Mouse (Mus musculus) CH12.LX (cell line): ENCODE results near the gene Slc6a4.

Experiments used
- BHLHE40 ChIP-seq: IDR thresholded peaks from 2 replicates; pipeline ENCODE4 v1.6.1; 2011; ENCODE audit warnings: mild to moderate bottlenecking, low read depth, low read length, improper control_type of control experiment
- CTCF ChIP-seq, 2 experiments: IDR thresholded peaks in 1 of 2; conservative IDR thresholded peaks in 1 of 2; 2 replicates each; pipeline ENCODE4 v1.5.1; 2011 to 2012; ENCODE audit warnings: low read depth in 2 of 2, low read length in 2 of 2, improper control_type of control experiment in 1 of 2, inconsistent platforms in 1 of 2, mild to moderate bottlenecking in 1 of 2, moderate library complexity in 1 of 2
- ELF1 ChIP-seq: IDR thresholded peaks from 2 replicates; pipeline ENCODE4 v1.6.1; 2014; ENCODE audit warnings: low read depth, mild to moderate bottlenecking, inconsistent platforms, low read length, improper control_type of control experiment
- EP300 ChIP-seq: IDR thresholded peaks from 2 replicates; pipeline ENCODE4 v1.6.1; 2011; ENCODE audit warnings: low read length, improper control_type of control experiment
- HCFC1 ChIP-seq: IDR thresholded peaks from 2 replicates; pipeline ENCODE4 v1.6.1; 2012; ENCODE audit warnings: low read depth, mild to moderate bottlenecking, inconsistent platforms, low read length, improper control_type of control experiment
- KAT2A ChIP-seq: IDR thresholded peaks from 2 replicates; pipeline ENCODE4 v1.6.1; 2012; ENCODE audit warnings: low read length, improper control_type of control experiment, inconsistent platforms; ENCODE audit not compliant: insufficient replicate concordance
- MEF2A ChIP-seq: IDR thresholded peaks from 2 replicates; pipeline ENCODE4 v1.6.1; 2014; ENCODE audit warnings: low read depth, mild to moderate bottlenecking, inconsistent platforms, low read length, improper control_type of control experiment, borderline replicate concordance
- NELFE ChIP-seq: IDR thresholded peaks from 2 replicates; pipeline ENCODE4 v1.6.1; 2011; ENCODE audit warnings: low read depth, low read length, improper control_type of control experiment
- NRF1 ChIP-seq: IDR thresholded peaks from 2 replicates; pipeline ENCODE4 v1.6.1; 2014; ENCODE audit warnings: low read depth, mild to moderate bottlenecking, inconsistent platforms, low read length, improper control_type of control experiment, moderate library complexity
- POLR2A ChIP-seq: IDR thresholded peaks from 2 replicates; pipeline ENCODE4 v1.6.1; 2011; ENCODE audit warnings: low read depth, mild to moderate bottlenecking, improper control_type of control experiment, low read length
- SMC3 ChIP-seq: IDR thresholded peaks from 2 replicates; pipeline ENCODE4 v1.6.1; 2011; ENCODE audit warnings: low read depth, low read length, improper control_type of control experiment
- TCF12 ChIP-seq: IDR thresholded peaks from 2 replicates; pipeline ENCODE4 v1.6.1; 2014; ENCODE audit warnings: low read depth, mild to moderate bottlenecking, inconsistent platforms, low read length, improper control_type of control experiment
- USF1 ChIP-seq: IDR thresholded peaks from 2 replicates; pipeline ENCODE4 v1.6.1; 2014; ENCODE audit warnings: low read depth, mild to moderate bottlenecking, inconsistent platforms, low read length, improper control_type of control experiment
- ZKSCAN1 ChIP-seq: IDR thresholded peaks from 2 replicates; pipeline ENCODE4 v1.6.1; 2012; ENCODE audit warnings: low read depth, inconsistent platforms, low read length, improper control_type of control experiment, borderline replicate concordance

- no peak for TF ChIP-seq ELF1
- TF ChIP-seq BHLHE40 = no peak
- no peak for TF ChIP-seq NRF1
- TF ChIP-seq CTCF (conservative IDR thresholded peaks at IDR 0.05 in 1 of 2, IDR thresholded peaks at IDR 0.05 in 1 of 2; ENCODE audit: low read depth in 2 of 2, low read length in 2 of 2) = no peak
- TF ChIP-seq KAT2A = no peak
- no peak for TF ChIP-seq NELFE
- TF ChIP-seq MEF2A = no peak
- TF ChIP-seq SMC3 = no peak
- no peak for TF ChIP-seq TCF12
- TF ChIP-seq POLR2A = no peak
- no peak for TF ChIP-seq HCFC1
- no peak for TF ChIP-seq EP300
- no peak for TF ChIP-seq ZKSCAN1
- no peak for TF ChIP-seq USF1
Observed at GRCm38 (mm10) chr11:76981570-76982141, 16.7 kb upstream of the Slc6a4 start.
